Mouse (Mus musculus) layer of hippocampus, postnatal 10 days (tissue): ENCODE data around the gene Arap2. TPM values are rescaled to one million over a fixed set of nuclear protein-coding genes. Genes with fewer than 3 reads are reported as not detected.
A peak's percentile ranks its signal among the peaks of the same experiment; 100 is the strongest.
"Not testable (repeated sequence)": the region's sequence is repeated elsewhere in the genome, so short reads cannot be mapped to it uniquely, and the experiment has no call there.

ENCODE experiments used
- DNase-seq, 2 experiments: peaks; one replicate each; pipeline ENCODE4 v3.0.0; 2021; ENCODE audit warnings: low spot score in 2 of 2
- total RNA-seq, 2 experiments: library from RNA; stranded (reverse); gene quantifications; 2 replicates each; pipeline ENCODE4 v1.2.3; 2021

Arap2 gene
- total RNA-seq, 2 experiments from 2014 or later: 36.4 to 50.9 TPM

- no peak for DNase-seq
Measured at GRCm38 (mm10) chr5:62743220-62743922, 22.6 kb downstream of the Arap2 start.

- DNase-seq: no peak
Measured at GRCm38 (mm10) chr5:62739451-62740415, 26.2 kb downstream of the Arap2 start.

GRCm38 (mm10) chr5:62730573-62730972, 35.4 kb downstream of the Arap2 start:
- not testable (repeated sequence) for DNase-seq

- DNase-seq: no peak
Measured at GRCm38 (mm10) chr5:62725551-62725950, 40.4 kb downstream of the Arap2 start.

GRCm38 (mm10) chr5:62723261-62724105, 42.5 kb downstream of the Arap2 start:
- no peak for DNase-seq

- DNase-seq: no peak
Measured at GRCm38 (mm10) chr5:62716468-62716867, 49.5 kb downstream of the Arap2 start.

- DNase-seq: no peak
Measured at GRCm38 (mm10) chr5:62715977-62716376, 50.0 kb downstream of the Arap2 start.

GRCm38 (mm10) chr5:62715436-62715835, 50.5 kb downstream of the Arap2 start:
- no peak for DNase-seq

GRCm38 (mm10) chr5:62710955-62711354, 55.0 kb downstream of the Arap2 start:
- no peak for DNase-seq

- peak; percentile 49 to 65 for DNase-seq
Measured at GRCm38 (mm10) chr5:62706900-62707299, 59.1 kb downstream of the Arap2 start.

GRCm38 (mm10) chr5:62689965-62690364, 76.0 kb downstream of the Arap2 start:
- DNase-seq: no peak

- no peak for DNase-seq
Measured at GRCm38 (mm10) chr5:62683751-62684150, 82.2 kb downstream of the Arap2 start.

- DNase-seq: no peak
Measured at GRCm38 (mm10) chr5:62683207-62683606, 82.8 kb downstream of the Arap2 start.

GRCm38 (mm10) chr5:62677390-62677789, 88.6 kb downstream of the Arap2 start:
- no peak for DNase-seq

- no peak for DNase-seq
Measured at GRCm38 (mm10) chr5:62672736-62673436, 93.1 kb downstream of the Arap2 start.

GRCm38 (mm10) chr5:62665329-62665728, 100.6 kb downstream of the Arap2 start:
- DNase-seq: no peak

GRCm38 (mm10) chr5:62664847-62665246, 101.1 kb downstream of the Arap2 start:
- DNase-seq: no peak

GRCm38 (mm10) chr5:62663206-62663605, 102.8 kb downstream of the Arap2 start:
- no peak for DNase-seq

GRCm38 (mm10) chr5:62653924-62654323, 112.0 kb downstream of the Arap2 start:
- no peak for DNase-seq

- DNase-seq: no peak
Measured at GRCm38 (mm10) chr5:62642330-62642729, 123.6 kb downstream of the Arap2 start.

- no peak for DNase-seq
Measured at GRCm38 (mm10) chr5:62640501-62640900, 125.5 kb downstream of the Arap2 start.
